Comparison of ENCODE assay signal across 30 mouse cellular contexts in the genomic region with DNA sequence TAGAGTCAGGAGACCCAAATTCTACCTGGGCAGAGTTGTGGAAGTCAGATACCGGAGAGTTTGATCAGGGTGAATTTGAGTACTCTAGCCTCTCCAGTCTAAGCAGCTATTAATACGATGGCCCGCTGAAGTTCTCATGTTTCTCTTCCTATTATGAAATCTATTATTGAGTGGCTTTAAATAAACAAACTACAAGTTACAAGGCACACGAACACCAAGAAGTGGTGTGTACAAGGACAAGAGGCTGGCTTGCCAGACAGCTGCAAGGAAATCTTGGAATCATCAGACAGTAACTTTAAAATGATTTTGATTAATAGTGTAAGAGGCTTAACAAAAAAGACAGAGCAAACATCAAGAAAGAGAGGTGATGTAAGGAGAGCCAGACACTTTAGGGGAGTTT. TPM values are rescaled to one million over a fixed set of nuclear protein-coding genes. Genes with fewer than 3 reads are reported as not detected.
DNase-seq lines count a peak whose midpoint lies in the region; ATAC-seq lines count a peak whose summit lies in the region.
"Had no signal": no experiment of that assay in that cellular context is flagged by ENCODE, and none has a peak within 500 bp of the region (broad histone marks: within the 10 kb centered on the region; RNA-seq: fewer than 3 reads in every experiment).

No protein-coding gene starts in this region.

- 70% methylated on average over 4 of the region's 4 CpGs for WGBS in heart, embryonic 16.5 days
- 20% methylated on average over 4 of the region's 4 CpGs for WGBS in lung, embryonic 15.5 days

- no peak for DNase-seq in heart, adult 8-10 months (ENCODE audit: low spot score)
- no peak for DNase-seq in lung, postnatal 25 days (ENCODE audit: low spot score)
- DNase-seq in adipocyte (ENCODE audit: low spot score), result peak; percentile 83
- DNase-seq in embryo, embryonic 9.5 days (ENCODE audit: extremely low spot score), result no peak
- DNase-seq: adrenal gland, postnatal 10 days; B cell, adult 2 months; cerebellum, adult 11 months; cerebellum, adult 9-10 months; cerebellum, postnatal 36 days; kidney, adult 18-20 months; kidney, postnatal 25 days; thymus, postnatal 14 days had no signal

- no peak overlapping the region for H3K9ac ChIP-seq in heart, embryonic 16.5 days (ENCODE audit: low read length)
- no peak overlapping the region for H3K9ac ChIP-seq in lung, embryonic 15.5 days
- H3K9ac ChIP-seq: embryonic facial prominence, embryonic 12.5 days; heart, embryonic 12.5 days; hindbrain, embryonic 12.5 days; kidney, embryonic 15.5 days; limb, embryonic 13.5 days; midbrain, embryonic 15.5 days had no signal

- no peaks in the 10 kb centered on the region for H3K4me1 ChIP-seq in heart, embryonic 16.5 days (ENCODE audit: control insufficient read depth, insufficient read depth, low read length)
- H3K4me1 ChIP-seq in lung, embryonic 15.5 days, result peaks cover 17% of the 10 kb centered on the region
- H3K4me1 ChIP-seq in brown adipose tissue, adult 24 weeks (ENCODE audit: control insufficient read depth, insufficient read depth, insufficient read length, low read length), result no peaks in the 10 kb centered on the region; the same call in 1 of the 2 replicates
- H3K4me1 ChIP-seq: embryonic facial prominence, embryonic 12.5 days; heart, embryonic 12.5 days; hindbrain, embryonic 12.5 days; kidney, embryonic 15.5 days; limb, embryonic 13.5 days; midbrain, embryonic 15.5 days had no signal

- H3K27me3 ChIP-seq in heart, embryonic 16.5 days (ENCODE audit: control insufficient read depth, insufficient read depth, low read length), result no peaks in the 10 kb centered on the region
- H3K27me3 ChIP-seq in lung, embryonic 15.5 days, result no peaks in the 10 kb centered on the region; the same call in 1 of the 2 replicates
- H3K27me3 ChIP-seq: CH12.LX; embryonic facial prominence, embryonic 12.5 days; heart, embryonic 12.5 days; hindbrain, embryonic 12.5 days; kidney, embryonic 15.5 days; limb, embryonic 13.5 days; midbrain, embryonic 15.5 days had no signal

- peak overlapping the region; percentile 27; the same call in 1 of the 2 replicates for H3K27ac ChIP-seq in heart, embryonic 16.5 days (ENCODE audit: low read length)
- H3K27ac ChIP-seq in lung, embryonic 15.5 days, result peak overlapping the region; percentile 25; the same call in 1 of the 2 replicates
- H3K27ac ChIP-seq in brown adipose tissue, adult 24 weeks (replicated peaks; ENCODE audit: low read depth, low read length), result peak overlapping the region; percentile 48; the same call in 1 of the 2 replicates
- H3K27ac ChIP-seq: embryonic facial prominence, embryonic 12.5 days; hindbrain, embryonic 12.5 days; hindbrain, postnatal 0 days; kidney, embryonic 15.5 days; layer of hippocampus, adult 2 months; left cerebral cortex, adult 2 months; limb, embryonic 13.5 days; midbrain, embryonic 10.5 days; midbrain, embryonic 15.5 days had no signal

- no peaks in the 10 kb centered on the region for H3K9me3 ChIP-seq in heart, embryonic 16.5 days (replicated peaks; ENCODE audit: control insufficient read depth, low read length)
- no peaks in the 10 kb centered on the region for H3K9me3 ChIP-seq in lung, embryonic 15.5 days
- H3K9me3 ChIP-seq: embryonic facial prominence, embryonic 12.5 days; heart, embryonic 12.5 days; hindbrain, embryonic 12.5 days; kidney, embryonic 15.5 days; limb, embryonic 13.5 days; midbrain, embryonic 10.5 days; midbrain, embryonic 15.5 days had no signal

- ATAC-seq in heart, embryonic 16.5 days (replicated peaks; ENCODE audit: extremely low read depth, insufficient read depth, low FRiP score), result no peak
- ATAC-seq in lung, embryonic 15.5 days (ENCODE audit: borderline replicate concordance, extremely low read depth, low FRiP score, low TSS enrichment), result peak; percentile 57; the same call in 1 of the 2 replicates
- ATAC-seq in activated CD4-positive, CD25-positive, alpha-beta regulatory T cell, adult 4 months, result no peak
- ATAC-seq: forebrain, embryonic 14.5 days; hindbrain, postnatal 0 days; midbrain, embryonic 15.5 days had no signal

- H3K36me3 ChIP-seq in heart, embryonic 16.5 days (ENCODE audit: control insufficient read depth, insufficient read depth), result no peaks in the 10 kb centered on the region
- no peaks in the 10 kb centered on the region for H3K36me3 ChIP-seq in lung, embryonic 15.5 days
- H3K36me3 ChIP-seq: embryonic facial prominence, embryonic 12.5 days; heart, embryonic 12.5 days; hindbrain, embryonic 12.5 days; kidney, embryonic 15.5 days; limb, embryonic 13.5 days; midbrain, embryonic 10.5 days; midbrain, embryonic 15.5 days had no signal

- no peak overlapping the region for H3K4me2 ChIP-seq in heart, embryonic 16.5 days (ENCODE audit: low read depth, low read length)
- no peak overlapping the region for H3K4me2 ChIP-seq in lung, embryonic 15.5 days
- H3K4me2 ChIP-seq: embryonic facial prominence, embryonic 12.5 days; heart, embryonic 12.5 days; hindbrain, embryonic 12.5 days; kidney, embryonic 15.5 days; limb, embryonic 13.5 days; liver, embryonic 11.5 days; midbrain, embryonic 15.5 days had no signal

- H3K4me3 ChIP-seq in heart, embryonic 16.5 days (ENCODE audit: low read length), result no peak overlapping the region
- H3K4me3 ChIP-seq in lung, embryonic 15.5 days, result no peak overlapping the region
- no peak overlapping the region for H3K4me3 ChIP-seq in brown adipose tissue, adult 24 weeks (ENCODE audit: insufficient read depth, low read depth, low read length)
- H3K4me3 ChIP-seq: embryonic facial prominence, embryonic 12.5 days; heart, embryonic 12.5 days; hindbrain, embryonic 12.5 days; kidney, embryonic 15.5 days; layer of hippocampus, adult 2 months; left cerebral cortex, adult 2 months; limb, embryonic 13.5 days; midbrain, embryonic 10.5 days; midbrain, embryonic 15.5 days had no signal

RNA-seq across cellular contexts. Expression of gene Thbs2, which starts 27.3 kb away (rescaled TPM):
- polyA plus RNA-seq in heart, embryonic 16.5 days (2015; fragmentation: Nextera tagmentation; extraction: Ambion mirVana), result 32.1 and 33.4 TPM in 2 replicates
- total RNA-seq in heart, adult 8-10 months (2022), result 10 to 100 TPM; 11.8 to 17.1 (median 14.4) TPM
- polyA plus RNA-seq in lung, embryonic 15.5 days (2015; fragmentation: Nextera tagmentation; extraction: Ambion mirVana), result 26.3 and 27.3 TPM in 2 replicates
- 1.3 and 2.8 TPM in 2 replicates for polyA plus RNA-seq in brown adipose tissue, adult 24 weeks (2012; ENCODE audit: insufficient read depth, insufficient read length, missing spikeins)
- polyA plus RNA-seq in activated CD4-positive, CD25-positive, alpha-beta regulatory T cell, adult 4 months (2017; shearing (Covaris generic)), result not detected
- total RNA-seq: neutrophil, adult 5-6 weeks had no signal
